Mouse (Mus musculus): Measurements from ENCODE around the gene Tmigd1.

GRCm38 (mm10) chr11:76893570-76893969 is 8.4 kb upstream of the Tmigd1 start:
- TF ChIP-seq POLR2A (IDR thresholded peaks at IDR 0.05; ENCODE audit: control insufficient read depth, extremely low read depth, insufficient read depth, low read length, poor library complexity), result no peak
- TF ChIP-seq CTCF (IDR thresholded peaks at IDR 0.05; ENCODE audit: borderline replicate concordance, control insufficient read depth, extremely low read depth, insufficient read depth, low read length, poor library complexity), result no peak

Measured in thymus, adult 2 months (tissue).